Mouse (Mus musculus): ENCODE data around the gene Fam229a.
"Not testable (repeated sequence)": the region's sequence is repeated elsewhere in the genome, so short reads cannot be mapped to it uniquely, and the experiment has no call there.

Fam229a gene

DNA sequence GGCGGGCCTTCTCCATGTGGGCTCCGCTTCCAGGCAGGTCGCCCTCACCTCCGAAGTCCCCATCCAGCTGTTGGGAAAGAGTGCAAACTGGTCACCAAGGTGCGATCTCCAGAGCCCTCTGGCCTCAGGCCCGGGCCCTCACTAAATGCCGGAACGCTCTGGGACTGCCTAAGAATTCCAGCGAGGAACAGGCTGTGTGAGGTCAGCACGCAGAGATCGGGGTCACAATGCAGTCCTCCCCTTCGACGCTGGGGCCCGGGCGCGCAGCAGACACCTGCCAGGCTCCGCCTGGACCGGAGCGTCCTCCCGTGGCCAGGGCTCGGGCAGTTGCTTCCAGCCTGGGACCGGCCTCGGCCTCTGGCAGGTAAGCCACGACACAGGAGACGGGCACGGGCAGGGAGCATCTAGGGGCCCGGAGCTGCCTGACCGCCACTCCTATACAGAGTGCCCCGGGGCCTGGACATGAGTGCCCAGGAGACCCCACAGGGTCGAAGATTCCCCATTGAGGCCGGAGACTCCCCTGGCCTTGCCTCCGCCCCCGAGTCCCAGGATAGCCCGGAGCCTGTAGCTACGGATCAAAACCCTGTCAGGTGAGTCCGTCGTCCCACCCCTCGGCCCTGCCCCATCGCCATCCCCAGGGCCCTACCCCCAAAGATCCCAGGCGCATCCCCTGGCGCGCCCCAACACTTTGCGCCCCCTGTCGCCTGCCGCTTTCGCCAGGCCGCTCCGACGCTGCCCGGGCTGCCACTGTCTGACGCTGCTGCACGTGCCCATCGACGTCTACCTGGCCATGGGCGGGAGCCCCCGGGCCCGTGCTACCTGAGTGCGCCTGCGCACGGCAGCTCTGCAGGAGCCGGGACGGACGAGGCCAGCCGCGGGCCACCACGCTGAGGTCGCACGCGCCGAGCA lies at the start of gene Fam229a, which contains the start of gene Tssk3:
Gene Fam229a, plus strand, starts transcription at position 219 of the 909 bp plus-strand sequence.
Gene Tssk3, minus strand, starts transcription at position 51 of the 909 bp plus-strand sequence.
- peak; percentile 55 to 61 for DNase-seq

DNA sequence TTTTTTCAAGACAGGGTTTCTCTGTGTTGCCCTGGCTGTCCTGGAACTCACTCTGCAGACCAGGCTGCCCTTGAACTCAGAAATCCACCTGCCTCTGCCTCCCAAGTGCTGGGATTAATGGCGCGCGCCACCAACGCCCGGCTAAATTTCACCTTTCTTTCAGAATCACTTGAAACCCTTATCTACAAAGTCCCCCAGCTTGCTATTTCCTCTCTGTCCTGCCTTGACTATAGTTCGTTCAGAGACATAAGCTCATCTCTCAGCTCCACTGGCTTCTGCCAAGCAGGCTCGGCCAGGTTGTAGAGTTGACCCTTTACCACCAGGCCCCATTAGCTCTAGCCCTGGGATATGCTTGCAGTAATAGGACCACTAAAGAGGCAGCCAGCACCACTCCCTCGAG lies 43.6 kb upstream of the Fam229a start:
- DNase-seq: no peak

DNA sequence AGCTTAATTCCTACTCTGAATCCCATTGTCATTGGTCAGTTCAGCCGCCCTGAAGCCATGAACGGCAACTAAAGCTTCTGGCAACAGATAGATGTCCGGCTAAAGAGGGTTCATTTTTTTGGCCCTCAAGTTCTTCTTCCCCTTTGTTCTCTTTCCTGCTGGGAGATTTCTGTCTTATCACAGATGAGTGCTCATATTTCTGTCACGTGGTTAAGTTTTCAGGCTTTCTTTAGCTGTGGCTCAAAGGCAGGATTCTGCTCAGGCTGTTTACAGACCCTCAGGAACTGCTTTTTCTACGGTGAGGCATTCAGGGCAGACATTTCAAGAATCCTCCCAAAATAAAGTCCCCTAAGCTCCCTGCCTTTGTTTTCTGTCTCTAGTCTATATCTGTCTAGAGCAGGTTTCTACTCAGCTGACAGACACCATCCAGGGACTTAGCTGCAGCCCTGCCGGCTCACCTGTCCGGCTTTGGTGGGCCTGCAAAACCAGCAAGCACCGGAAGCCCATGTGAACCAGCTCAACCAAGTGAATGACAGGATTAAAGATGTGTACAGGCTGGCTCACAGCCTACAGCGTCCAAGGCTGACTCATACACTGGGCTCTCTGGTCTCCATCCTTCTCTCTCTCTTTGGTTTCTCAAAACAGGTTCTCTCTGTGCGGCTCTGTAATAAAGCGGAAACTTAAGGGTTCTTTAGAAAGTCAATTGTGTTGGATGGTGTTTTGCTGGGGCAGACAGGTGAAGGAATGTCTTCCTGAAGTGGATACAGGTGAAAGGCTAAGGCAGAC lies 43.0 kb upstream of the Fam229a start:
- DNase-seq: no peak

DNA sequence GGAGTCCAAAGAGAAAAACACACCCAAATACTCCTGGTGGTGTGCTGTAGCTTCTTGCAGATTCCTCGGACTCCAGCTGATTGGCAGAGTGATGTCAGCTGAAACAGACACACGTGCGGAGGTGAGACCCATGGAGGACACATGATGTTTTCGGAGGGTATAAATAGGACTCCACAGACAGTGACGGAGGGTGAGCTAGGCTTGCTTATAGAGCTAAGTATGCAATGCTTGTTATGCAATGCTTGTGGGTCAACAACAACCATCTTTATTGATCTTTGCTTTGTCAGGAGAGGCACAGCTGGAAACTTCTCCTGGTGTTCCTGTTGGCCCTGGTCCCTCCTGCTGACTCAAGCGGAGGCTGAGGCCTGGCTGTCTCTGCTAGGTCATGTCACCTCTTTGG lies 42.3 kb upstream of the Fam229a start:
- no peak for DNase-seq

DNA sequence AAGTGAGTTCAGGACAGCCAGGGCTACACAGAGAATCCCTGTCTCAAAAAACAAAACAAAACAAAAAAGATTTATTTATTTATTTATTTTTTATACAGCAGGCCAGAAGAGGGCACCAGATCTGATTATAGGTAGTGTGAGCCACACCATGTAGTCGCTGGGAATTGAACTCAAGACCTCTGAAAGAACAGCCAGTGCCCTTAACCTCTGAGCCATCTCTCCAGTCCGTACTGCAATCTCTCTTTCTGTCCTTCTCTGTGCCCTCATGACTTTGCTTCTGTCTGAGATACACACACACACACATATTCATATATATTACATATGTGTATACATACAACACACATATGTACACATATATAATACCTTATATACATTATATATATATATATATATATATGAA lies 40.1 kb upstream of the Fam229a start:
- no peak for DNase-seq

DNA sequence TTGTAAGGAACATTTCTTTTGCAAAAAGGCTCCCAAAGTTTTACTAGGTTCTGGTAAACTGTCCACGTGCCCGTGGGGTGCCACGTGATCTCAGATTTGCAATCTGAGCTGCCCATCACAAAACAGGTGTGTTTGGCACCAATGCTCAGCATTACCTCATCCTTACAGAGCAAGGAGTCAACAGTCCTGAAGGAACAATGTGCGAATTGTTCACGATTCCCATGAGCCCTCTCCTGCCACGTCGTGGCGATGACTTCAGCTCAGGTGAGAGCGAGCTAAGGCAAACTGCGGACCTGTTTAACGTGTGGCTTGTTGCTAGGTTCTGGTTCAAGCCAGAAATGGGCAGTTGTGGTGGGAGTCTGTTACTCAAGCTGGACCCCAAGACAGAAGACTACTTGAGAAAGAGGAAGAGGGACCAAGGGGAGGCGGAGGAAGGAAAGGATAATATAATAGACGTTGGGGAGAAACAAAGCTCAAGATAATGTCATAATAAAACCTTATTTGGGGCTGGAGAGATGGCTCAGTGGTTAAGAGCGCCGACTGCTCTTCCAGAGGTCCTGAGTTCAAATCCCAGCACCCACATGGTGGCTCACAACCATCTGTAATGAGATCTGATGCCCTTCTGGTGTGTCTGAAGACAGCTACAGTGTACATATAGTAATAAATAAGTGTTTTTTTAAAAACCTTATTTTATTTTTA lies 39.4 kb upstream of the Fam229a start:
- DNase-seq: no peak

DNA sequence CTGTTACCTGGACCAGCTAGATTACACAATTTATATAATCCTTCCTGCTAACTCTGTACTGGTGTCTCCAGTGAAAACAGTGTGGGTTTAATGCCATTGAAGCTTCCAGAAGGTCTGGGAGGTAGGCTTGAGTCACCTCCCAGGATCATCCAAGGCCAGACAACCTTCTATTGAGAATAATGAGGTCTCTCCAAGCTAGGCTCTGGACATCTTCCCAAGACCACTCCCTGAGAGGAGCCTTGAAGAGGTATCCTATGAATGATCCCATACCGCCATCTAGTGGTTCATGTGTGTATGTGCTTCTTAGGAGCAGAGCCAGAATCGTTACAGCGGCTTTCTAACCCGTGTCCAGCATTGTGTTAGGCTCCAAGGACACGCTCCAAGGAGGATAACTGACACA lies 35.7 kb upstream of the Fam229a start:
- DNase-seq: peak; percentile 69 to 77

DNA sequence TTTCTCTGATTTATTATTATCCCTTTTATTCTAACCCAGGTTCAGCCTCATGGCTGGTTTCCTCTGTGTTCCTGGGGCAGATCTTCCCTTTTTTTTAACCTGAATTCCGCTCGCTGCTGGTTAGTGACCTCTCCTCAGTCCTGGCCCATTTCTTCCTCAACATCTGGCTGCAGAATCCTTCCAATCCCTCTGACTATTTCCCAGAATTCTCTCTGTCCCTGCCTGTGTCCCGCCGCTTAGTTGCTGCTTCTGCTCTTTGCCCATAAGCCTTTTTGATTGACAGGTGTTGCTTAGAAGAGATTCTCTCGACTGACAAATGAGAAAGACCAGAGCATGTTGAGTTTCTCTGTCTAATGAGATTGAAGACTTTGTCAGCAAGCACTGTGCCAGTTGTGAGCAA lies 34.9 kb upstream of the Fam229a start:
- DNase-seq: no peak

DNA sequence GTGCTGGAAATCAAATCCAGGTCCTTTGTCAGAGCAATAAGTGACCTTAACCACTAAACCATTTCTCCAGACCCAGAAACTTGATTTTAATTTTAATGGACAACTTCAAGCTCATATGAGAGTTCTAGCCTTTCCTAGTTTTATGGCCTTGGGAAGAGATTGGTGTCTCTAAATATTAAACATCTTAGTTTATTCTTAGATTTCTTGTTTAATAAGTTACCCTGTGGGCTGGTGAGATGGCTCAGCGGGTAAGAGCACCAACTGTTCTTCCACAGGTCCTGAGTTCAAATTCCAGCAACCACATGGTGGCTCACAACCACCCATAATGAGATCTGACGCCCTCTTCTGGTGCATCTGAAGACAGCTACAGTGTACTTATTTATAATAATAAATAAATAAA lies 33.7 kb upstream of the Fam229a start:
- not testable (repeated sequence) for DNase-seq

DNA sequence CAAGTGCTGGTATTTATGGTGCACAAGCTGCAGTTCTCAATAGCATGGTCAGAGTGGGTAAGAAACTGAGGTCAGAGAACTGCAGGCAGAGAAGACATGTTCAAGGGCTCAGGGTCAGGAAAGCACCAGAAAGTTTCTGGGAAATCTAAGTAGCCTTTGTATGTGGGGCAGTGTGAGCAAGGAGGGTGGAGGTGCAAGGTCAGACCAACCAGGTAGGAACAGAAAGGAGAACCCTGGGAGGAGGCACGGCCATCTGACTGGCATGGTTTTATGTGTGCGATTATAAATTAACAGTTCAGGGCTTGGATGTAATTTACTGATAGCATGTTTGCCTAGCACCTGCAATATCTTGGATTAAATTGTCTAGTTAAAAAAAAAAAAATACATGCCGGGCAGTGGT lies 31.3 kb upstream of the Fam229a start:
- no peak for DNase-seq

DNA sequence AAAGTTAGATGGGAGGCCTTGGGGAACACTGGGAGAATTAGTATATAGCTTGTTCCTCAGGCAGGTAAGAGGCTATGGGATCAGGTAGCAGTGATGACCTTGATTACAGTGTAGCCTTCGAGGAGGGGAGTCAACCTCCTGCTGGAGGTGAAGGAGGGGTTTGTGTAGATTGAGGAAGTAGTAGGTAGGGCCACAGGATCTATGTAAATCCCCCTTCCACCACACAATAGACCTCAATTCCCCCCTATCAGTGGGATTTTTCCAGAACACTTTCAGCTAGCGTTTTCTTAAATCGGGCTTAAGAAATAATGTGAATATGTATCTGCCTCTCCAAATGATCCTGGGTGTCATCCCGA lies 30.2 kb upstream of the Fam229a start:
- DNase-seq: no peak

DNA sequence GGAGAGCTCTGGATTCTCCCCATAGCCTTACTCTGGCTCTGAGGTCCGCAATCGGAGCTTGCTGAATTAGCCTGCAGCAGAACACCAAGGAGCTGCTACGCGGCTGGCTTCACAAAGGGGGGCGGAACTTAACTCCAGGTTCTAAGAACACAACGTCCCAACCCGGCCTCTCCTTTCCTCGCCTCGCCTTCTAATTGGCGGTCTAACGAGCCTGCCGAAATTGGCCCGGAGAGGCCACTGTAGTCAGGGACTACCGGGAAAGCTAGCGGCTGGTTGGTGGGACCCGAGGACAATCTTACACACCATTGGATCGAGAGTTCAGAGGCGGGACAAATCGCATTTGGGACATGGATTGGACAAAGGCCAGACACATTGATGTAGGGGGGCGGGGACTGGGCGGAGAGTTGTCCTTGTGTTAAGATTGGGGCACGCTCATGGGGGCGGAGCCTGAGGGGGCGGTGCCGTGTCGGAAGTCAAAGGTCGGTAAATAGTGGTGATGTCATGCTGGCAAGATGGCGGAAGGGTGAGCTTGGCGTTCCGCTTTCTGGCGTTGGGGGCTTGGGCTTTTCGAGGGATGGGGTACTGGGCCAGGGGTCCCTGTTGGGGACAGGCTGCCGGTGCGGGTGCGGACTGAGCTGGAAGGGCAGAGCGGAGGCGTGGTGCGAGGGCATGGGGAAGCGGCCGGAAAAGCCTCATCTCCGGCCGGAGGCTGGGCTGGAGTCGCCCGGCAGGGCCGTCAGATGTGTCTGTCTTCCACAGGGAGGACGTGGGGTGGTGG lies 29.6 kb upstream of the Fam229a start, which contains the start of gene Bsdc1:
Gene Bsdc1, plus strand, starts transcription at position 399 of the 778 bp plus-strand sequence.
- DNase-seq: peak; percentile 100

DNA sequence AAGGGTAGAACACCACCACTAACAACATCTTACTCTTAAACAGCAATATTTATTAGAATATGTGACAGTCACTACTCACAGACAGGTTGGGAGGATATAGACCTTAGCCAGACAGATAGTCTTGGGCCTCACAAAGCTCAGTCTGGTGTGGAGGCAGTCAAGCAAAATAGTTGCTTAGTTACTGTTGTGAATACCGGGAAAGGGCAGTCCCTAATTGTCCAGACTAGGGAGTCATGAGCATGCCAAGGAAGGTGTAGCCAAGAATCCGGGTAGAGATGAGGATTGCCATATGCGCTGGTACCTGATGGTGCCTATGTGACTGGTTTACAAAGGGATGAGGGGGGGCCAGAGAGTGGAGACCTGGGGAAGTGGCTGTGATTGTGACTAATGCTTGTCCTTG lies 28.9 kb upstream of the Fam229a start:
- peak in 1 of 2 experiments; percentile 34 for DNase-seq

DNA sequence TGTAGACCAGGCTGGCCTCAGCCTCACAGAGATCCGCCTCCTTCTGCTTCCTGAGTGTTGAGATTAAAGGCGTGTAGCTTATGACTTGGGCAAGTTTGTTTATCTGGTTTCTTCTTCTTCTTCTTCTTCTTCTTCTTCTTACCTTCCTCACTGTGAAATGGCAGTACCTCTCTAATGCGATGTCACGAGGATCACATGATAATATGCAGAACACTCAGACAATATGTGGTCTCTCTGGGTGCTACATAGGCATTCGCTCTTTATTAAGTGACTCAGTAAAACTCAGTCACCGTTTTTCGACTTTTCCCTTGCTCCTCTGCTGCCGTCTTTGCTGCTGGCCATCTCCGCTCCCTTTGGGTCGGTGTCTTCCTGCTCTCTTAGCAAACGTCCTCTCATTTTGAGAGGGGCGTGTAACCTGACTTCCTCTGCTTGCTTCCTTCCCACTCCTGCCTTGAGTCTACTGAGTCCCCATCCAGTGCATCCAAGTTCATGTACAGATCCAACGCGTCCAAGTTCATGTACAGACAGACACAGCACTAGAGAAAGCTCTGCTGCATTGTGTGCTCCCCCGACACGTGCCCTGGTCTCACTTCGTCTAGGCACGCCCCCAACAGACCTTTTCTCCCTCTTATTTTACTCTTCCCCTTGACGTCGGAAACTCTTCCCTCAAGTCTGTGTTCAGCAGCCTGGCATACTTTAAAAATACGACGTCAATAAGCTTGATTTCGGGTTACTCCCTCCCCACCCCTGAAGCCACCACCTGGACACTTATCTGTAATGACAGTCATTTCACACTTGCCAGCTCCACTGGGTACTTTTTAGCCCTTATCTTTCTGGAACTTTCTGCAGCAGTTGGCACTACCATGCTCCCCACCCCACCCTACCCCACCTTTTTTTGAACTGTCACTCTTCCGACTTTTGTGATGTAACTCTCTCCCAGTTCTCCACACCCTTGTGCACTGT lies 27.6 kb upstream of the Fam229a start:
- no peak for DNase-seq

DNA sequence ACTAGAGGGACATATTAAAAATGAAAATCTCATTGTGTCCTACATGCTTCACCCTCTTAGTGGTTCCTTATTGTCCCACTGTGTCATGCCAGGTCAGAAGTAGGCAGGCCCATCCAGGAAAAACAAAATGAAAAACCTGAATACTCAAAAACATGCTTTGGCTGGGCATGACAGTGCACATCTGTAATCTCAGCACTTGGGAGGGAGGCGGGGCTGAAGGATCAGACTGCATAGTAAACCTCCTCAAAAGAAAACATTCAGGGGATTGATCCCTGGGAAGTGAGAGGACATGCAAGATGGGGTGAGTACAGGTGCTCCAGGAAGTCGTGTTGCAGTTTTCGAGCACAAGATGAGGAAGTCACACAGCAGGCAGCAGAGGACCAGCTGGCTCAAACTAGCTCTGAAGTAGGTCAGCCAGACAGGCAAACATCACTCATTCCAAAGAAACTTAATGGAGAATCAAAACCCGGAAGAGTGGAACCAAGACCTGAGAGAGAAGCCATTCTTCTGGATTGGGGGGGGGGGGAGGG lies 26.6 kb upstream of the Fam229a start:
- DNase-seq: no peak

DNA sequence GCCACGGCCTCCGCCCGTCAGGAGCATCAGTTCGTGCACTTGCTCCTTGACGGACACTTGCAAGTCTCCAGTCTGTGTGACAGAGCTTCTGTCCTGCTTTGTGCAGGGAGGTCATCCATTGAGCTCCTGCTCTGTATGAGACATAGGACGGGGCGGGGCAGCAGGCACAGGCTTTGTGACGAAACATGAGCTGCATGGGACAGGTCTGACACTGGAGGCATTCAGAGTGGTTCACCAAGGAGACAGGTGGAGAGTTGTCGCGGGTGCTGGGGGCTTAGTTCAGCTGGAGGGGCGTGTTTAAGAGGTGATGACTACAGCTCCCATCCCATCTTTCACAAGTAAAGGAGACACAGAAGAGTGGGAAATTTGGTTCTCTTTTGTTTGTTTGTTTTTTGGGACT lies 14.9 kb upstream of the Fam229a start:
- DNase-seq: no peak

DNA sequence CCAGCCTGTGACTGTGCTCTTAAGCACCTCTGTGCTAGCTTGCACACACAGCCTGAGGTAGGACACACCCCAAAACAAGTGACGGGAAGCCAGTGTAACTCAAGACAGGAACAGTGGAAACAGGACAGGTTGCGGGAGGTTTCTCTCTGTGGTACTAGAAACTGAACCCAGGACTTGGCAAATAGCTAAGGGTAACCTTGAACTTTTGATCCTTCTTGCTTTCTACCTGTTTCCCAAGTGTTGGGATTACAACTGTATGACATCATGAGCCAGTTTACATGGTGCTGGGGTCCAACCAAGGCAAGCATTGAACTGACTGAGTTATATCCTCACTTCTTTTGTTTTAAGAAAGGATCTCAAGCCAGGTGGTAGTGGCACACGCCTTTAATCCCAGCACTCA lies 11.1 kb upstream of the Fam229a start:
- no peak for DNase-seq

DNA sequence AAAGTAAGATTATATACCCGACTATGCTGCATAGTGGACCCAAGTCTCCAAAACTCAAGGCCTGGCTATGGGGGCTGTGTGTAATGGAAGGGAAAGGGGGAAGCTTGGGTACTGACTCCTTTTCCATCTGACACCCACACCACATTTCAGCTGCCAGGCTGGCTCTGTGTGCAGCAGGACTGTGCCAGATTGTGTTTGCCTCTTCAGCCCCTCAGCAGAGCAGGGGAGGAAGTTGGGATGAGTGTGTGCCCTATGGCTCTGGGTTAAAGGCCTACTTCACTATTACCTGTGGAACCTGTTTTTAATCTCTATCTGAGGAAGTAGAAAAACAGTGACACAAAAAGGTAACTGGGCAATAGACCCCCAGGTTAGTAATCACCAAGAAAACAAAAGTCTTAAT lies 9.9 kb upstream of the Fam229a start:
- no peak for DNase-seq

DNA sequence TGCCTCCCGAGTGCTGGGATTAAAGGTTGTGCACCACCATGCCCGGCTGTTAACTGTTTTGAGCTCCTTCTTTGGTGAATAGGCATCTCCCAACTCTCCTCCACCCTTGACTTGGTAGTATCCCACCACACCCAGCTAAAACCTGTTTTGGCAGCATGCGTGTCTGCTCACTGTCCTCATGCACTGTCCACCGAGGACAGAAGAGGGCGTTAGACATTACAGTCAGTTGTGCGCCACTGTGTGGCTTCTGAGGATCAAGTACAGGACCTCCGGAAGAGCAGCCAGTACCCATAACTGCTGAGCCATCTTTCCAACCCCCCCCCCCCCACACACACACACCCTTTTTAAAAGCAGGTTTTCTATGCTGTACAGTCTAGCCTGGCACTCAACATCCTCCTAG lies 3.7 kb downstream of the Fam229a start:
- DNase-seq: no peak

DNA sequence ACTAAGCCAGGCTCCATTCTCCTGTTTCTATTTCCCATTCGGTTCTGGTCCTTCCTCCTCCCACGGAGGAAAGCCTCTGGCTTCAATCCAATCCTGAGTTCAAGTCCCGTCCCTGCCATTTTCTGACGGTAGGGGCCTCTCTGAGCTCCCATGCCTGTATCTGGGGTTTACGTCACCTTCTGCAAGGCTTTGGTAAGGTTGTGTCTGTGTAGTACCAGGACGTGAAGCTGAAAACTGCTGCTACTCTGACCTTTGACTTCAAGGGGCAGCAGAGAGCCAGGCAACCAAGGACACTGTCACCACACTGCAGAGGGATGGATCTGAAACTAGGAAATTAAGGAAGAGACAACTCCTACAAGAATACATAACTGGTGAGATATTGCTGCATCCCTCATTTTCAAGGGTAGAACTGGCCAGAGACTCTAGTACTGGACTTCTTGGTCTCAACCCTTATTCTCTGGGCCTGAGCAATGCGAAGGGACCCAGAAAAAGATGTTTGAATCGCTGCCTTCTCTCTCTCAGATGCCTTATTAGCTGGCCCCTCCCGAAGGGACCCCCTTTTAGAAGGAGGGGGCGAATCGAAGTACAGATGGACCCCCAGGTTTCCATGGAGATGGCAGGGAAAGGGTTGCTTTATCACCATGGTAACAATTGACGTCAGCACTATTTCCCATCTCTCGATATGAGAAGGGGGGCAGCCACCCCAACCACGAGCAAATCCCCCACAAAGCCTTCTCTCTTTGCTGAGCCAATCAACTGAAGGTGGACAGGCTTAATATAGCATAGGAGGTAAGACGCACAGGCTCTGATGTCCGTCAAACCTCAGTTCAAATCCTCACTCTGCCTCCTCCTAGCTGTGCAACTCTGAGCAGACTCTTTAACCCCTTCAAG lies 4.9 kb downstream of the Fam229a start:
- no peak for DNase-seq

Measured in cerebellum, adult 18-20 months (tissue).